Mouse (Mus musculus) gastrocnemius, adult 18-20 months (tissue): ENCODE results near the gene Pde11a. TPM values are rescaled to one million over a fixed set of nuclear protein-coding genes. Genes with fewer than 3 reads are reported as not detected.
"Not testable (repeated sequence)": the region's sequence is repeated elsewhere in the genome, so short reads cannot be mapped to it uniquely, and the experiment has no call there.

ENCODE experiments used
- DNase-seq: peaks from one replicate; pipeline ENCODE4 v3.0.0; 2021; ENCODE audit warnings: low spot score
- total RNA-seq, 2 experiments: library from RNA; stranded (reverse); gene quantifications; 2 replicates each; pipeline ENCODE4 v1.2.3; 2021

The Pde11a gene
- total RNA-seq, 2 experiments from 2014 or later: 0.09 to 0.21 TPM

- no peak for DNase-seq
Observed at GRCm38 (mm10) chr2:75997726-75998125, 340.8 kb downstream of the Pde11a start.

DNA sequence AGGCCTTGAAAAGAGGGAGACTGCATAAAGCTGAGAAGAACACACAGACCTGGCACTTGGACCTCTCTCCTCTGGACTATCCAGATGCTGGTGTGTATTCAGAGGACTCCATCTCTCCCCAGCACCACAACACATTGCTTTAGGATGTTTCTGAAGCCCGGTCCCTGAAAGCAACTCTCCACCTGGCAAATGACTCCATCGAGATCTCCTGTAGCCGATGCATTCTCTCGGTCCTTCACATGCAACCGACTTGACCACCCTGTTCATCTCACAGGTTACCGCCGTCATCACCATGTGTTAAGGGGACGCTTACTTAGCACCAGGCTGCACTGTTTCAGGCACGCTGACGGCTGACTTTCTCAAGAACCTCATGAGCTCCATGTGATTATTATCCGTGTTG, 343.7 kb downstream of the Pde11a start:
- DNase-seq: no peak

- DNase-seq: no peak
Observed at GRCm38 (mm10) chr2:75991581-75992205, 346.9 kb downstream of the Pde11a start.

- DNase-seq: peak; percentile 52
Observed at GRCm38 (mm10) chr2:75990885-75991539, 347.6 kb downstream of the Pde11a start.

GRCm38 (mm10) chr2:75989694-75990093, 348.9 kb downstream of the Pde11a start:
- no peak for DNase-seq

- no peak for DNase-seq
Observed at GRCm38 (mm10) chr2:75988779-75989363, 349.7 kb downstream of the Pde11a start.

DNA sequence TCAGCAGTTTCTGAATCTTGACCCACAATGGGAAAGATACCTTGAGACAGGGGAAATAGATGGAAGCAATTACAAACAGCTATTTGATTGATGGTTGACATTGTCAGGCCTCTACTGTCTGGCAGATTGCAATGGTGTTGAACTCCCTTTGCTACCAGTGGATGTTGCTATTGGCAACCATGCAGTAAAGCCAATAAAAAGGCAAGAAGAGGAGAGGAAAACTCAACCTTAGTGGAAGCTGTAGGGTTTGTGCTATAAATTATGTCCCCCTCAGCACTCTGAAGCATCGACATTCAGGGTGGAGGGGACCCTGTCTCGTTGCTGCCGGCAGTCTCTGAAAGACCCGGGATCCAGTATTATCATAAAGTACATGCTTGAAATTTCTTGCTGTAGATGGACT, 350.2 kb downstream of the Pde11a start:
- no peak for DNase-seq

- no peak for DNase-seq
Observed at GRCm38 (mm10) chr2:75987739-75988138, 350.8 kb downstream of the Pde11a start.

GRCm38 (mm10) chr2:75985124-75985523, 353.4 kb downstream of the Pde11a start:
- DNase-seq: peak; percentile 48

- no peak for DNase-seq
Observed at GRCm38 (mm10) chr2:75983847-75984246, 354.7 kb downstream of the Pde11a start.

DNA sequence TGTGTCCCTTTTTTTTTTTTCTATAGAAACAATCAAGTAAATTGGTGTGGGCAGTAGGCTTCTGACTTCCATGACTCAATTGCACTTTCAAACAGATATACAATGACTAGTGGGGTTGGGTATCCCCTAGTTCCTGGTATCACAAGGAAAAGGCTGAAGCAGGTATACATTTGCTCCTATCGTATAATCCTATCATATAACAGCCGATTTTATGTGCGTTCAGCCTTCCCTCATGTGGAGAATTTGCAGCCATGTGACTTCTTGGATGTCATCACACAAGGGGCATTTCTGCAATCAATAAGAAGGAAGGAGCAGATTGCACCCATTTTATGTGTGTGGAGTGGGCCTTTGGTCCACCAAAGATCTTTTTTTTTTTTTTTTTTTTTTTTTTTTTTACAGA, 355.5 kb downstream of the Pde11a start:
- no peak for DNase-seq

DNA sequence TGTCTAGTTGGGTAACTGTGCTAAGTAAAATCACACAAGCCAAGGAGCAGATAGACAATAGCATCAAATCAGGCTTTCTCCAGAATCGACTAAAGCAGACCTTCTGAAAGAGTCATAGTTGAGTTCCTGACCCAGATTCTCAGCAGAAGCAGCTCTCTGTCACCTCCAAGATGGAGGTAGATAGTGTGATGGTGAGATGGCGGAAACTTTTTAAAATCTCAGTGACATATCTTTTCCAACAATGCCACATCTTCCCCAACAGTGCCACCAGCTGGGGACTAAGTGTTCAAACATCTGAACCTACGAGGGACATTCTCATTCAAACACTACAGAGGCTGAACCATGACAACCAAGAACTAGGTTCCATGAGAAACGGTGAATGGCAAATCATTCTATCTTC, 355.9 kb downstream of the Pde11a start:
- no peak for DNase-seq

- DNase-seq: peak; percentile 81
Observed at GRCm38 (mm10) chr2:75981440-75982081, 357.0 kb downstream of the Pde11a start, which contains the start of gene Ttc30a1. TSS of gene Ttc30a1 (minus strand) at chr2:75981967.

GRCm38 (mm10) chr2:75980933-75981439, 357.6 kb downstream of the Pde11a start:
- not testable (repeated sequence) for DNase-seq

GRCm38 (mm10) chr2:75977752-75978368, 360.7 kb downstream of the Pde11a start, which contains the start of gene Ttc30a2:
TSS of gene Ttc30a2 (minus strand) at chr2:75978170.
- DNase-seq: not testable (repeated sequence)

GRCm38 (mm10) chr2:75976070-75976469, 362.5 kb downstream of the Pde11a start:
- DNase-seq: not testable (repeated sequence)

- DNase-seq: no peak
Observed at GRCm38 (mm10) chr2:75974131-75974530, 364.4 kb downstream of the Pde11a start.

DNA sequence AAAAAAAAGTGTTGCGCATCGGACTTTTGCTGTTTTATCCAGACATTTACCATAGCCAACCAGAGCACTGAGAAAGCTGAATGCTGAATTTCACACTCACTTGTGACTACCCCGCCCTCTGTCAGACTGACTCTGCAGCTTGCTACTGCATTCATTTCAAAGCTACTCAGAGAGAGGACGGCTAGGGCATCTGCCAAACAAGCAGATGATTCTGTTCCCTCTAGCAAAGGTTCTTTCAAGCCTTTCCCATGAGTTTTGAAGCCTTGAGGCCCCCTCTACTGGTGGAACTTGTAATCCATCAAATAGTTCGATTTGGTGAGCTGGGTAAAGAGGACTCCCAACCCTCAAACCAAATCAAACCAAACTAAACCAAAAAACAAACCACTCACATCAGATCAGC, 373.6 kb downstream of the Pde11a start:
- peak; percentile 62 for DNase-seq

DNA sequence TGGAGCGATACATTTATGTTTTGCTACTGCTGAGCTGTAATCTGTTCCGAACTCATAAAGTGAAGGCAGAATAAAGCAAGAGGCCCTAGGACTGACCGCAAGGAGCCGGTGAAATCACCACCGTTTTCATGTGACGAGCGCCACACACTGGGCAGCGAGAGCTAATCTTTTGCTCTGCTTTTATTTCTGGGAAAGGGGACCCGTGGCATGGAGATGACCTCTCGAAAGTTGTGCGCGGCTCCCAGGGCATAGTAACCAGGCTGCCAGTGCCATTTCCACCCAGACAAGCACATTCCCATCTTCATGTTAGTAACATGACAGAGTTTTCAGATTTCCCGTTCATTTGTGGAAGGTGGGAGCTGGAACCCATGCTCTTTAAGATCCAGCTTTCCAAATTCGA, 374.1 kb downstream of the Pde11a start:
- peak; percentile 66 for DNase-seq

DNA sequence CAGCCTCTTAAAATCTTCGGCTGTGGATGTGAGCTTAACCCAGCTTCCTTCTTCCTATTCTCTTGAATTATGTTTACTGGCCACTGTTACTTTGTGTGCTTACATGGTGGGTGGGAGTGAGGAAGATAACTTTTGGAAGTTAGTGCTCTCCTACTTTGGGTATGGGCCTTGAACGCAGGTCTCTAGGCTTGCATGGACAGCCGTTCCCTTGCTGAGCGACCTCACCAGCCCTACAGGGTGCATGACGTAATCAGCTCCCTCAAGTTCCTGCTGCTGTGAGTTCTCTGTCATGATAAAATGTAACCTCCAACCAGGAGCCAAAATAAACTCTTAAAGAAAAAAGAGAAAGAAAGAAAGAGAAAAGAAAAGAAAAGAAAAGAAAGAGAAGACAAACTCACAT, 374.5 kb downstream of the Pde11a start:
- DNase-seq: no peak

GRCm38 (mm10) chr2:75963211-75963840, 375.2 kb downstream of the Pde11a start:
- DNase-seq: no peak
